Mouse (Mus musculus): ENCODE results near the gene Tmem251. TPM values are rescaled to one million over a fixed set of nuclear protein-coding genes. Genes with fewer than 3 reads are reported as not detected.

Tmem251 gene
- polyA plus RNA-seq, 1 experiment from 2014 or later, result 6.5 TPM

GRCm38 (mm10) chr12:102703111-102703412 is 40.5 kb upstream of the Tmem251 start:
- ATAC-seq, result no peak
- H3K27me3 ChIP-seq, result no peaks in the 10 kb centered on the region
- in situ Hi-C loops (cut with MboI; ENCODE audit: low pct_unique_long_range_greater_than_20kb), result no loop called here
- no peak for TF ChIP-seq CTCF (IDR thresholded peaks at IDR 0.05)
- CTCF ChIA-PET, result interaction anchor here (1.1 to 2.4 kb wide), 10 partner anchors 9 to 126 kb away, joined by 3 to 11 read pairs (median 4); no protein-coding TSS in a partner anchor
- POLR2A ChIA-PET, result interaction anchor here (0.8 to 1.1 kb wide), 2 partner anchors 52 to 55 kb away, joined by 3 read pairs; no protein-coding TSS in a partner anchor
- no peak for DNase-seq (ENCODE audit: low read depth, low spot score)

GRCm38 (mm10) chr12:102703441-102703840 is 40.1 kb upstream of the Tmem251 start:
- in situ Hi-C loops (cut with MboI; ENCODE audit: low pct_unique_long_range_greater_than_20kb), result no loop called here
- ATAC-seq (no peak), DNase-seq (ENCODE audit: low read depth, low spot score) (no peak)
- H3K27me3 ChIP-seq, result no peaks in the 10 kb centered on the region
- ChIA-PET CTCF (interaction anchor here (1.1 to 2.4 kb wide), 8 partner anchors 10 to 127 kb away, joined by 3 to 11 read pairs (median 4); no protein-coding TSS in a partner anchor), POLR2A (interaction anchor here (0.8 to 1.5 kb wide), 4 partner anchors 8 to 129 kb away, joined by 3 to 4 read pairs (median 3); no protein-coding TSS in a partner anchor)
- TF ChIP-seq CTCF (IDR thresholded peaks at IDR 0.05), result no peak

- ChIA-PET CTCF (interaction anchor here (1.4 to 2.4 kb wide), 4 partner anchors 11 to 125 kb away, joined by 3 to 11 read pairs (median 6); no protein-coding TSS in a partner anchor), POLR2A (interaction anchor here (0.8 to 1.5 kb wide), 4 partner anchors 9 to 129 kb away, joined by 3 to 4 read pairs (median 3); no protein-coding TSS in a partner anchor)
- no peaks in the 10 kb centered on the region for H3K27me3 ChIP-seq
- TF ChIP-seq CTCF (IDR thresholded peaks at IDR 0.05), result no peak
- ATAC-seq (peak; percentile 4), DNase-seq (ENCODE audit: low read depth, low spot score) (no peak)
- in situ Hi-C loops (cut with MboI; ENCODE audit: low pct_unique_long_range_greater_than_20kb), result no loop called here
Measured at GRCm38 (mm10) chr12:102703921-102704408, 39.6 kb upstream of the Tmem251 start.

- in situ Hi-C loops (cut with MboI; ENCODE audit: low pct_unique_long_range_greater_than_20kb), result loop anchor here (5.0 kb wide), 3 partner anchors 67 to 177 kb away; no protein-coding TSS in a partner anchor
- POLR2A ChIA-PET, result interaction anchor here (0.6 to 1.5 kb wide), 3 partner anchors 9 to 130 kb away, joined by 3 to 4 read pairs (median 3); no protein-coding TSS in a partner anchor
- peak; percentile 63 for ATAC-seq
- no peak for TF ChIP-seq CTCF (IDR thresholded peaks at IDR 0.05)
- H3K27me3 ChIP-seq, result no peaks in the 10 kb centered on the region
- CTCF ChIA-PET, result interaction anchor here (0.6 to 1.6 kb wide), 6 partner anchors 10 to 130 kb away, joined by 3 to 4 read pairs (median 4); no protein-coding TSS in a partner anchor
- DNase-seq (ENCODE audit: low read depth, low spot score), result no peak
Measured at GRCm38 (mm10) chr12:102704457-102705198, 38.9 kb upstream of the Tmem251 start, which contains the start of gene Itpk1. TSS of gene Itpk1 (minus strand) at chr12:102704930.

- no peak for TF ChIP-seq CTCF (IDR thresholded peaks at IDR 0.05)
- DNase-seq (ENCODE audit: low read depth, low spot score) (no peak), ATAC-seq (peak; percentile 44)
- no peaks in the 10 kb centered on the region for H3K27me3 ChIP-seq
- ChIA-PET CTCF (interaction anchor here (0.6 to 1.6 kb wide), 10 partner anchors 9 to 178 kb away, joined by 3 to 4 read pairs (median 3); no protein-coding TSS in a partner anchor), POLR2A (interaction anchor here (0.6 to 1.5 kb wide), 2 partner anchors 10 to 38 kb away, joined by 3 read pairs; no protein-coding TSS in a partner anchor)
- in situ Hi-C loops (cut with MboI; ENCODE audit: low pct_unique_long_range_greater_than_20kb), result loop anchor here (5.0 kb wide), 3 partner anchors 68 to 178 kb away; no protein-coding TSS in a partner anchor
Measured at GRCm38 (mm10) chr12:102705216-102705871, 38.2 kb upstream of the Tmem251 start.

GRCm38 (mm10) chr12:102705906-102706640 is 37.5 kb upstream of the Tmem251 start:
- H3K27me3 ChIP-seq, result no peaks in the 10 kb centered on the region
- ATAC-seq (no peak), DNase-seq (ENCODE audit: low read depth, low spot score) (no peak)
- ChIA-PET POLR2A (no interaction called here), CTCF (interaction anchor here (1.0 to 1.6 kb wide), 8 partner anchors 8 to 179 kb away, joined by 3 to 4 read pairs (median 3); no protein-coding TSS in a partner anchor)
- TF ChIP-seq CTCF (IDR thresholded peaks at IDR 0.05), result no peak
- in situ Hi-C loops (cut with MboI; ENCODE audit: low pct_unique_long_range_greater_than_20kb), result loop anchor here (5.0 kb wide), 3 partner anchors 69 to 179 kb away; no protein-coding TSS in a partner anchor

- H3K27me3 ChIP-seq, result no peaks in the 10 kb centered on the region
- POLR2A ChIA-PET, result no interaction called here
- DNase-seq (ENCODE audit: low read depth, low spot score), result no peak
- CTCF ChIA-PET, result interaction anchor here (1.3 kb wide), 1 partner anchor 13 kb away, joined by 3 read pairs; no protein-coding TSS in a partner anchor
- in situ Hi-C loops (cut with MboI; ENCODE audit: low pct_unique_long_range_greater_than_20kb), result loop anchor here (5.0 kb wide), 3 partner anchors 70 to 180 kb away; no protein-coding TSS in a partner anchor
- ATAC-seq, result no peak
- no peak for TF ChIP-seq CTCF (IDR thresholded peaks at IDR 0.05)
Measured at GRCm38 (mm10) chr12:102706833-102707463, 36.6 kb upstream of the Tmem251 start.

GRCm38 (mm10) chr12:102708220-102708619 is 35.3 kb upstream of the Tmem251 start:
- TF ChIP-seq CTCF (IDR thresholded peaks at IDR 0.05), result no peak
- peak; percentile 17 for ATAC-seq
- ChIA-PET POLR2A (interaction anchor here (1.2 kb wide), 1 partner anchor 9 kb away, joined by 3 read pairs; no protein-coding TSS in a partner anchor), CTCF (interaction anchor here (0.9 to 1.5 kb wide), 6 partner anchors 12 to 182 kb away, joined by 3 to 5 read pairs (median 4); no protein-coding TSS in a partner anchor)
- H3K27me3 ChIP-seq, result no peaks in the 10 kb centered on the region
- in situ Hi-C loops (cut with MboI; ENCODE audit: low pct_unique_long_range_greater_than_20kb), result loop anchor here (5.0 kb wide), 3 partner anchors 71 to 181 kb away; no protein-coding TSS in a partner anchor
- DNase-seq (ENCODE audit: low read depth, low spot score), result no peak

GRCm38 (mm10) chr12:102709896-102710295 is 33.7 kb upstream of the Tmem251 start:
- no peak for TF ChIP-seq CTCF (IDR thresholded peaks at IDR 0.05)
- ChIA-PET POLR2A (interaction anchor here (1.7 kb wide), 1 partner anchor 9 kb away, joined by 4 read pairs; no protein-coding TSS in a partner anchor), CTCF (interaction anchor here (1.1 kb wide), 1 partner anchor 9 kb away, joined by 4 read pairs; no protein-coding TSS in a partner anchor)
- DNase-seq (ENCODE audit: low read depth, low spot score) (no peak), ATAC-seq (no peak)
- no peaks in the 10 kb centered on the region for H3K27me3 ChIP-seq
- in situ Hi-C loops (cut with MboI; ENCODE audit: low pct_unique_long_range_greater_than_20kb), result loop anchor here (5.0 kb wide), 3 partner anchors 73 to 183 kb away; no protein-coding TSS in a partner anchor
